Mouse (Mus musculus): ENCODE data around the gene Elfn1. TPM values are rescaled to one million over a fixed set of nuclear protein-coding genes. Genes with fewer than 3 reads are reported as not detected.
"Not testable (repeated sequence)": the region's sequence is repeated elsewhere in the genome, so short reads cannot be mapped to it uniquely, and the experiment has no call there.

The Elfn1 gene
- polyA plus RNA-seq, 1 experiment, result 1.7 TPM

GRCm38 (mm10) chr5:139970186-139970631, 62.5 kb downstream of the Elfn1 start:
- DNase-seq (ENCODE audit: low spot score), result no peak

DNA sequence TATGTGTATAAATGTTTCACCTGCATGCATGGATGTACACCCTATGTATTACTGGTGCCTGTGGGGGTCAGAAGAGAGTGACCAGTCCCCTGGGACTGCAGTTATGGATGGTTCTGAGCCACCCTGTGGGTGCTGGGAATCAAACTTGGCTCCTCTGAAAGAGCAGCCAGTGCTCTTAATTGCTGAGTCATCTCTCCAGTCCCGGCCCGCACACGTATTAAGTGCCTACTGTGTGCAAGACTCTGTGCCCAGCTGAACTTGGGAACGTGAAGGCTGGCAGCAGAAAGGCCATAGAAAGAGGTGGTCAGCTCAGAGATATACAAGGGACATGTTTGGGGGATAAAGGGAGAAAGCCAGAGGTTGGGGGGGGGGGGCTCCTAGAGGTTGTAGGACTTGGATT, 68.8 kb downstream of the Elfn1 start:
- DNase-seq (ENCODE audit: low spot score), result no peak

DNA sequence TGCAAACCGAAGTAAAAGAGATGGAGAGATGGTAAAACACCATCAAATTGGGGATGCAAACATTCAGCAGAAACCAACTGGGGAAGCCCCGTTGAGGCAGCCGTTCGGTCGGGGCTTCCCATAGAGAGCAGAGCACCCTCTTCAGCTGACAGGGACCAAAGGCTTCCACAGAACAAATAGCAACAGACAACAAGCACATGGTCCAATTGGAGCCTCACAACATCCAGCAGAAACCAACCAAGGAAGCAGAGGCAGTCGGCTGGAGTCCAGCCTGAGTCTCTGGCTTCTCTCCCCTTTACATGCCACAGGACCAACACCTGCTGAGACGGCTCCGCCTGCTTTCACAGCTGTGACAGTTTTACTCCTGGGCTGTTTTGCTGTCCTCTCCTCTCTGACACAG, 69.7 kb downstream of the Elfn1 start:
- DNase-seq (ENCODE audit: low spot score), result no peak

DNA sequence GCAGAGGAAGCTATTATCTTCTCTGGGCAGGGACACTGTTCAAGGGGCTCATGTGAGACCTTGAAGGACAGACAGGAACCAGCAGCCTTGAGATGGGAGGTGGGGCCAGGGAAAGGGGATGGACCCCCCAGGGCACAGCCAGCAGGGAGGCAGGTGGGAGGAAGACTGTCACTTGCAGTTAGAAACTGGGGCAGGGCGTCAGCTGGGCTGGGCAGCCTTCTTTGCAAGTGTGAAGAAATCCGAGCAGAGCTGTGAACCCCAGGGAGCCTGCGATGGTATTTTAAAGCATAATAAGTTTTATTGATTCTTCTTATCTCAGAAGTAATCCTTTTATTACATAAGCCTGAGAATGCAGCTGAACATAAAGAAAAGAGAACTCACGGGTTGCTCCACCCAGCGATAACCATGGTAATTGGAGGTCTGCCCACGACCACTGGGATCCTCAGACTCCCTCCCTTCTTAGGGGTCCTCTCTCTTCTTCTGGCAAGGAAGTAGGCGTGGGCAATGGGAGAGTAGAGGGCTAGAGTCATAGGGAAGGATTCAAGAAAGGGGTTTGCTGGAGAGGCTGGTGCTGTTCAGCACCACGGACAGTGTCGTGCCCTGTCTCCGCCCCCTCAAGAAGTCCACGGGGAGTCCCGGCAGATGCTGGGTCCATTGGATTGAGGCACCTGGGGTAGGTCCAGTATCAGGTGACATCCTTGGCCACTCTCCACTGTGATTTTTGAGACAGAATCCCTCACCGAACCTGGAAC, 71.0 kb downstream of the Elfn1 start:
- DNase-seq (ENCODE audit: low spot score), result no peak

- DNase-seq (ENCODE audit: low spot score), result no peak
These were observed 71.6 kb downstream of the Elfn1 start for GRCm38 (mm10) chr5:139979371-139979770.

GRCm38 (mm10) chr5:139981976-139982375, 74.2 kb downstream of the Elfn1 start:
- no peak for DNase-seq (ENCODE audit: low spot score)

GRCm38 (mm10) chr5:139985073-139985746, 77.5 kb downstream of the Elfn1 start:
- DNase-seq (ENCODE audit: low spot score), result no peak

GRCm38 (mm10) chr5:139991531-139991930, 83.8 kb downstream of the Elfn1 start:
- DNase-seq (ENCODE audit: low spot score), result no peak

- DNase-seq (ENCODE audit: low spot score), result not testable (repeated sequence)
These were observed 90.6 kb downstream of the Elfn1 start for GRCm38 (mm10) chr5:139998321-139998720.

- DNase-seq (ENCODE audit: low spot score), result no peak
These were observed 91.2 kb downstream of the Elfn1 start for GRCm38 (mm10) chr5:139998916-139999315.

DNA sequence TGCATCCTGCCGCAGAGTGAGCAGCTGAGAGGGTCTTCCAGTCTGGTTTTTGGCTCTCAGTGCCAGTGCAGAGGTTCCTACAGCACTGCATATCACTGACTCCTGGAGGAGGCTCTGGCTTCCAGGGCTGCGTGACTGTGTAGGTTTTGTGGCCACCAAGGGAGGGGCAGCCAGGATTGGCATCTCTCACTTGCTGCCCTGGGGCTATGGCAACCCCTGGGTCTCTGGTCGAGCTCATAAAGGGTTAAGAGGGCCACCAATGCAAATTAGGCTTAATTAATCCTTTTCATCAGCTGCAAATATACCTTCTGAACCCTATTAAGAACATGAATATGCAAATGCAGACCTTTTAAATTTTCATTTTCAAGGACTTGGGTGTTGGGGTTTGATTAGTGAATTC, 94.8 kb downstream of the Elfn1 start:
- no peak for DNase-seq (ENCODE audit: low spot score)

DNA sequence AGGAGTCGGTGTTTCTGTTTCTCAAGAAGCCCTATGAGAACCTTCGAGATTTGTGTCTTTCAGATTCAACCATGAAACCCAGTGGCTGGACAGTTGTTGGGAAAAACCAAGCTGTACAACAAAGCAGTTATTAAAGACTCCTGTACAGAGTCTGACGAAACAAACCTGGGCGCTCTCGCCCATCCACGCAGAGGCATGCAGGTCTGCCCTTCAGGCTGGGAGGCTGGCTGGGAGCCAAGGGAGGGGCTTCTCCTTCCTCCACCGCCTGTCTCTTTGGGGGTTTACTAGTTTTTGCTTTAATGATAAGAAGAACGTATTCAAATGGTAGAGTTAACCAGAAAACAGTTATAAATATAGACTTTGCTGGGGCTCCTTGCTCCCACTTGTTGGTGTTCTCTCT, 99.1 kb downstream of the Elfn1 start:
- DNase-seq (ENCODE audit: low spot score), result no peak

DNA sequence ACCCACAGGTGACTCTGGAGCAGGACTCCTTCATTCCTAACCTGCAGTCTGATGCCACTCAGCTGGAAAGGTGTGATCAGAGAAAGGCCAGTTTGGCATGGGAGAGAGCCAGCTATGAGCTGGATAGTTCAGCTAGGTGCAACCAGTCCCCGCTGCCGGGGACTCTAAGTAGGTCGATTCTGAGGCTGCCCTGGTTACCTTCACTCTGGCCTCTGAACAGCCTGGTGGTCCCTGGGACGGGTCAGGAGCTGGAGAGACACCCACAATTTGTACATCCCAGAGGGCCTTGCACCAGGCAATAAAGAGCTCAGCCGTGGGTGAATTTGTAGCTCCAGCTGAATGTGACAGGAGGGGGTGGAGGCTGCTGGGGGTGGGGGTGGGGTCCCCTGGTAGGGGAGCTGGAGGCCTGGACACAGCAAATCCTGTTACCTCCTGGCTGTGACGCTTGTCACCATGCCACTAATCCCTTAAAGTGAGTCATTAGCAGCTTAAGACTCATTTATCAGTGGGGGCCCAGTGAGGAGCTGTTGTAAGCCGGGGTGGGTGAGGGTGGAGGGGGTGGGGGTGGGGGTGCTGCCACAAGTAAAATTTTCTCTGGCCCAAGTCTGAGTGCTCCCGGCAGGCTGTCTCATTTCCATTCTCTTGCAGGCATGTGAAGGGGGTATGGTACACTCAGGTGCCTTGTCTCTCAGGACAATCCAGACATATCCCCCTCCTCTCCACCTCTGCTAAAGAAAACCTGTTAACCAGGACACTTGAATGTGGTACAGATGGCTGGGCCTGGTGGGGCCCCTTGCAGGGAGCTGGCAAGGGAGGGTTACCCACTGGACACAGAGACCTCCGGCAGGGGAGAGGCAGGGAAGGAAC, 100.1 kb downstream of the Elfn1 start:
- no peak for DNase-seq (ENCODE audit: low spot score)

DNA sequence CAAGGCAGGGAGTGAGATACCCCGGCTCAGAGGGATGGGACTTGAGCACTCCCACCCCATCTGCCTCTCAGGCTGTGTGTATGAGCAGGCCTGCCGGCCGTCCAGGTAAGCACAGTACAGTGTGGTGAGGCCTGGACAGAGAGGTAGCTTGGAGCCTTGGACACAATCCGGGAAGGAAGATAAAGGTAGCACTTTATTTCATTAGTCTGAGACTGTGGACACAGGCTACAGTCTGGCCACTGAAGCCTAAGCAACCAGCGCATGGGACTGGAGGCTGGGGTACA, 100.7 kb downstream of the Elfn1 start:
- DNase-seq (ENCODE audit: low spot score), result no peak

GRCm38 (mm10) chr5:140009083-140009655, 101.4 kb downstream of the Elfn1 start:
- DNase-seq (ENCODE audit: low spot score), result no peak

GRCm38 (mm10) chr5:140010405-140010804, 102.7 kb downstream of the Elfn1 start:
- DNase-seq (ENCODE audit: low spot score), result no peak

DNA sequence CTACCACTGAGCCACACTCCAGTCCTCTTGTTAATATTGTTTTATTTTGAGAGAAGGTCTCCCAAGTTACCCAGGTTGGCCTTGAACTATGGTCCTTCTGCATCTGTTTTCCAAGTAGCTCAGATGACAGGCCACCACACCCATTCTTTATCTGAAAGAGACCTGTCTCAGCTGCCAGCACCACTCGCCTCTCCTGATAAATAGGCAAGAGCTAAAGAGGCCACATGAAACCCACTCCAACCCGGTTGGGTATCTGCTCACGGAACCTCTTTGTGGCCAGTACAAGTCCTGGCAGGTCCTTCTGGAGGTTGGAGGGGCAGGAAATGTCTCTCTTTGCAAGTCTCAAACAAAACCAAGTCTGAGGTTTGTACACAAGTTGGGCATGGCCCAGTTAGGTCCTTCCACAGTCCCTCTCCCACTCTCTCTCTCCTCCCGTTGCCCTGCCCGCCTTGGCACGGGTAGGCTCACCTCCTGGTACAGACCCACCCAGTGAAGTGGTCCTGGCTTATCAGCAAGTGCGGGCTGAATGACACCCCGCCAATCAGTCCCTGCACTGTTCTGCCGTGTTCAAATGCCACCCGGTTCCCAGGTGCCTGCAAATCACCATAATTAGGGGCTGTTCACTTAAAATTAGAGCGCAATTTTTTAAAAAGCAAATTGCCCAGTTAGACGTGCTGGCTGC, 104.7 kb downstream of the Elfn1 start:
- DNase-seq (ENCODE audit: low spot score), result no peak

GRCm38 (mm10) chr5:140013652-140014051, 105.9 kb downstream of the Elfn1 start:
- DNase-seq (ENCODE audit: low spot score), result no peak

- DNase-seq (ENCODE audit: low spot score), result no peak
These were observed 109.2 kb downstream of the Elfn1 start for GRCm38 (mm10) chr5:140016896-140017295.

GRCm38 (mm10) chr5:140018780-140019179, 111.0 kb downstream of the Elfn1 start:
- no peak for DNase-seq (ENCODE audit: low spot score)

- no peak for DNase-seq (ENCODE audit: low spot score)
These were observed 111.9 kb downstream of the Elfn1 start for GRCm38 (mm10) chr5:140019616-140020015.

DNA sequence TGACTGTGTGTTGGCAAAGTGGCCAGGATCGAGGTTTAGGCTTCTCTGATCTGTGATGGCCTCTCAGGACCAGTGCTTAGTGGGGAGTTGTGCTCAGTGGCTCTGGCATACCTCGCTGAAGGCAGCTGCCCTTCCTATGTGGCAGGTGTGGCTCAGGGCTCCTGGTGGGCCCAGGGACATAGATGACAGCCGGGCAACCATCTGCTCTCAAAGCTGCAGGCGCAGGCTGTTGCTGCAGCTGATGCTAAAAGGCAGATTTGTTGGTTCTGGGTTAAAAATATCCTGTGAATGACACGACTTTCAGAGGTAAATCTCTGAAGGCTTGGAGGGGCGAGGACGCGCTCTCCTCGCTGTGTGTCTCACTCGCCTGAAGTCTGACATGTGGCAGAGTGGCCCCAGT, 114.0 kb downstream of the Elfn1 start:
- no peak for DNase-seq (ENCODE audit: low spot score)

All from urinary bladder, adult 2 months (tissue).